Mouse (Mus musculus) thymus, adult 2 months (tissue): ENCODE measurements around the gene C2cd2.

ENCODE experiments used
- CTCF ChIP-seq: fragments of 200-500 bp; IDR thresholded peaks from 2 replicates; pipeline ENCODE4 v1.5.1; 2012; ENCODE audit warnings: mild to moderate bottlenecking, control low read depth, low read length, moderate library complexity, borderline replicate concordance; ENCODE audit not compliant: control insufficient read depth, poor library complexity, insufficient read depth; ENCODE audit errors: extremely low read depth
- POLR2A ChIP-seq: fragments of 200-500 bp; IDR thresholded peaks from 2 replicates; pipeline ENCODE4 v1.6.1; 2012; ENCODE audit warnings: mild to moderate bottlenecking, low read length, control low read depth, moderate library complexity; ENCODE audit not compliant: control insufficient read depth, poor library complexity, insufficient read depth; ENCODE audit errors: extremely low read depth

DNA sequence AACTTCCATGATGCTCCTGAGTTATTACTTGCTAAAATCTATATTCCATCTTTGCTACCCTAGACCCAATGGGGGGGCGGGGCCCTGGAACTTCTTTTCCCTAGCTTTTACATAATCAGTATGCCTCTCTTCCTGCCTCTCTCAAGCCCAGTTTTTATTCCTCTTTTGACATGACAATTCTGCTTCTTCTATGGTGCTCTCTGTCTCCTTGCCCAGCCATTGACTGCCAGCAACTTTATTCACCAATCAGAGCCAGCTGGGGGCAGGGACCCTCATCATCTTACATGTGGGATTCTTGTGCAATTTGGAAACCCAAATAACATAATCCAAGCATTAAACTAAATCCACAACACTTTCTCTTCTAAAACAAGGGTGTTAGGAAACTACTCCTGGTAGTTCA is 19.0 kb upstream of the C2cd2 start:
- no peak for TF ChIP-seq POLR2A
- no peak for TF ChIP-seq CTCF
